Mouse (Mus musculus) liver, adult 2 months (tissue): ENCODE measurements around the gene Als2.

Source experiments
- CTCF ChIP-seq: fragments of 200-500 bp; IDR thresholded peaks from 2 replicates; pipeline ENCODE4 v1.5.1; 2011; ENCODE audit warnings: low read depth, low read length, control low read depth
- POLR2A ChIP-seq: fragments of 200-500 bp; IDR thresholded peaks from 2 replicates; pipeline ENCODE4 v1.6.1; 2011; ENCODE audit warnings: low read length, control low read depth; ENCODE audit not compliant: insufficient read depth; ENCODE audit errors: extremely low read depth

DNA sequence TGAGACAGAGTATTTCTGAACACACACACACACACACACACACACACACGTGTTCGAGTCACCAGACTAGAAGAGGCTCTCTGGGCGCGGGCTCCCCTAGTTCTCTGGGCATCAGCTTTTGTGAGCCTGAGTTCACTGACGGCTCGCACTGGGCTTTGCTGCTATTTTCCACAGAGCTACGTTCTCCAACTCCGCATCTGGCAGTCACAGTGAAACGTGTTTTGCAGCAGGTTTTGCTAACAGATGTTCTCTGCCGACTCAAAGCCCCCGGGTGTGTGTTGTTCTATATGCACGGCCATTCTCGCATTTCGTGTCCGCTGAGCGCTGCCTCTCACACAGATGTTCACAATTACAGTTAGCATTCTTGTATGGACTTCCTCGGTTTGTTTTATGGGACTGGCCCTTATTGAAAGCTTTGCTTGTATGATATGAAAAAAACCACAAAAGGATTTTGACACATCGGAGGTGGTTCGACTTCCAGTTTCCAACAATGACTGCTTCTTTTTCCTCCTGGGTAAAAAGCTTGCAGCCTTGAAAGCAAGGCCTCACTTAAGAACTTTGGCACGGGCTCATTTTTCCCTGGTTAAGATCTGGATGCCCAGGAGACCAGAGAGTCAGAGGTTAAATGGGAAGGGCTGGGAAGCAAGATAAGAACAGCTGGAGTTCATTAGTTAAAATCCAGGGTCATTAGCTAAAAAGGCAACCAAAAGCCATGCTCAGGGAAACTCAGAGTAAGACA is 33.1 kb upstream of the Als2 start:
- no peak for TF ChIP-seq POLR2A
- no peak for TF ChIP-seq CTCF
